Mouse (Mus musculus): Measurements from ENCODE around the gene Acsf2. TPM values are rescaled to one million over a fixed set of nuclear protein-coding genes. Genes with fewer than 3 reads are reported as not detected.
"Not testable (repeated sequence)": the region's sequence is repeated elsewhere in the genome, so short reads cannot be mapped to it uniquely, and the experiment has no call there.

Gene Acsf2
- polyA plus RNA-seq (2012; rRNA removed), result 15.2 and 15.8 TPM in 2 replicates

DNA sequence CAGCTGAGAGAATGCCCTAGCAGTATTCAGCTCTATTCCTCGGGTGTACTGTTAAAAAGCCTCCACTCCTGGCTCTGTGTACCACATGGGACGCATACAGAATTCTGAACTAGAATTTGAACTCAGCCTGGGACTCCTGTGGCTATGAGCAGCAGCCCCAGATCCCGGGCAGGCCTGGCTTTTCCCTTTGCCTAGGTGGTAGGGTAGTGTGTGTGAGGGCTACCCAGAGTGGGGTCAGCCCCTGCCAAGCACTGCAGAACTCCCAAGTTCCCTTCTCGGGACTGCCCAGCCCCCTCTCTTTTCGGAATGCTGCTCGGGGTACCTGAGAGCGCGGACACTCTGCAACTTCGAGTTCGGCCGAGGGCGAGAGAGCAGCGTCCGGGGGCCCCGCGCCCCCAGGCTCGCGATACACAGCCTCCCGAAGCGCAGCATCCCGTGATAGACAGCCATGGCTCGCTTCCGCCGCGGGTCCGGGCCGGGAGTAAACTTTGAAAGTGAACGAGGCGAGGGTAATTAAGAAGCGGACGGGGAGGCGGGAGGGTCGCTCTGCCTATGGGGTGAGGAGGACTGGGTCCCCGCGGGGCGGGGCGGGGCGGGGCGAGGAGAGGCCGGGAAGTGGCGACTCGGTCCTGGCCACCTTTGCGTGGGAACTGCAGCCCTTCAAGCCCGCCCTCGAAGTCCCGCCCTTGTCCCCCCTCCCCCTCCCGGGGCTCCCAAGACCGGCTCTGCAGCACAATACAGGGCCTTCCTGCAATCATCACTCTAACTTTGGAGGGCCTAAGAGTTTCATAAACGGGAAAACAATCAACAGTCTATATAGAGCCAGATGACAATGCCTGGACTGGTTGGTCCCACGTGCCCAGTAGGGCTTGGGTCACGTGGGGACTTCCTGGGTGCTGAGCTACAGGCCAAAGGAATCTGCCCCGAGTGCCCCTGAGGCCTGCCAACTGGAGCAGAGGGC is at the start of gene Acsf2:
Acsf2 (minus strand) TSS at position 551 of the 961 bp plus-strand sequence.
- no peak within 1 kb of the TSS for H3K27ac ChIP-seq (ENCODE audit: insufficient read depth, low read length)
- H3K4me1 ChIP-seq (ENCODE audit: control insufficient read depth, insufficient read depth, low read length), result no peaks in the 10 kb centered on the region
- H3K4me3 ChIP-seq (ENCODE audit: insufficient read depth, low read length), result peak within 1 kb of the TSS; percentile 27
- TF ChIP-seq POLR2A (IDR thresholded peaks at IDR 0.05; ENCODE audit: extremely low read depth, insufficient read depth, low read length) (no peak), CTCF (IDR thresholded peaks at IDR 0.05; ENCODE audit: extremely low read depth, insufficient read depth, low read length) (no peak)

DNA sequence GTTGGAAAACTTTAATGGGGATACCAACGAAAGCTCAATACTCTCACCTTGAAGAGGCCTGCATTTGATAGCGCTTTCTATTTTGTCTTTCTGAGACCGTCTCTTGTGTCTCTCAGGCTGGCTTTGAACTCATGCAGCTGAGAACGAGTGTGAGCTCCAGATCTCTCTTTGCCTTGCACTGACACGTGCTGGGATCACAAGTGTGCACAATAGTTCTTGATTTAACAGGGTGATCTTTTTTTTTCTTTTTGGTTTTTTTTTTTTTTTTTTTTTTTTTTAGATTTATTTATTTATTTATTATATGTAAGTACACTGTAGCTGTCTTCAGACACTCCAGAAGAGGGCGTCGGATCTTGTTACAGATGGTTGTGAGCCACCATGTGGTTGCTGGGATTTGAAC is 49.6 kb upstream of the Acsf2 start:
- not testable (repeated sequence) for H3K27ac ChIP-seq (ENCODE audit: insufficient read depth, low read length); H3K4me3 ChIP-seq (ENCODE audit: insufficient read depth, low read length); H3K4me1 ChIP-seq (ENCODE audit: control insufficient read depth, insufficient read depth, low read length)

DNA sequence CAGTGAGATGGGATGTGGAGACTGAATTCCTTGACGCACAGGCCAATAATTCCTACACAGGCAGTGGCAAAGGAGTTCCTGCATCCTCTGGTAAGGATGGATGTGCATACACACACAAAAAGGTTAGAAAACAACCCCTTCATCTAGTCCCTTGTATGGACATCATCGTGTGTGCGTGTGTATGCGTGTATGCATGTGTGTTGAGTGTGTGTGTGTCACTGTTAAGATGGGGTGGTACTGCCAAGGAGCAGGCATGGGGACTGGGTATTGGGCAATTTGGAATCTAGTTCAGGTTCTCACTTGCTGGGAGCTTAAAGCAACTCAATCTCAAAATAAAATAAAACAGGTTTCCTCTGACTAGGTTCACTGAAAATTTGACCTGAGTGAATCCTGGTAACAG is 44.8 kb upstream of the Acsf2 start:
- Histone ChIP-seq H3K4me1 (ENCODE audit: control insufficient read depth, insufficient read depth, low read length) (no peaks in the 10 kb centered on the region), H3K27ac (ENCODE audit: insufficient read depth, low read length) (no peak overlapping the region), H3K4me3 (ENCODE audit: insufficient read depth, low read length) (no peak overlapping the region)
- TF ChIP-seq POLR2A (IDR thresholded peaks at IDR 0.05; ENCODE audit: extremely low read depth, insufficient read depth, low read length) (no peak), CTCF (IDR thresholded peaks at IDR 0.05; ENCODE audit: extremely low read depth, insufficient read depth, low read length) (no peak)

DNA sequence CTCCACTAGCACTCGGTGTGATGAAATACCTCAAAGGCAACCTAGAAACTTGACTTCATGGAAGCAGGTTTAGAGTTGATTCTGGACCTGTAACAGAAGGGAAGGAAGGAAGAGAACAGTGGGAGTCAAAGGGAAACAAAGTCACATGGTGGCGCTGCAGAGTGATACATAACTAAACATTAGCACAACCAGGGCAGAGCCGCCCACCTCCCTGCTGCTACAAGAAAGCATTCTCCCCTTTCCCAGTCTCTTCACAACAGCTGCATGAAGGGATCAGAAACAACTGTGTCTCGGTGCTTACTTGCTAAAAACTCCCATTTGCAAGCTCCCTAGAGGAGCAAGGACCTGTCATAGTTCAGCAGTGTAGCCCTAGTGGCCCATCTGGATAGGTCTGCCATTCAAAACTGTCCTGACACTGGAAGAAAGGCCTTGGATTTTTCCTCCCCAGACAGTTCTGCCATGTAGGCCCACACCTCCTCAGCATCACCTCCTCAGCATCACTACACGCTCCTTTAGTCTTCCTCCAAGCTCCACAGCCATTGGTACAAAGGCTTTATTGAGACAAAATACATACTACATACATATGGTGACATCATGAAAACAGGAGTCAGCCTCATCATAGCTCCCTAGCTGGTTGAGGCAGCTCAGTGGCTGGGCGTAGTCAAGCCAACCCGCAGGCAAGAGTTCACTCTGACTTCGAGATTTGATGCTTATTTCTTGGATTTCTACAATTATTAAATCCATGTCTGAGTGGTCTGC is 43.0 kb upstream of the Acsf2 start:
- Histone ChIP-seq H3K4me1 (ENCODE audit: control insufficient read depth, insufficient read depth, low read length) (no peaks in the 10 kb centered on the region), H3K27ac (ENCODE audit: insufficient read depth, low read length) (no peak overlapping the region), H3K4me3 (ENCODE audit: insufficient read depth, low read length) (no peak overlapping the region)
- TF ChIP-seq CTCF (IDR thresholded peaks at IDR 0.05; ENCODE audit: extremely low read depth, insufficient read depth, low read length) (no peak), POLR2A (IDR thresholded peaks at IDR 0.05; ENCODE audit: extremely low read depth, insufficient read depth, low read length) (no peak)

DNA sequence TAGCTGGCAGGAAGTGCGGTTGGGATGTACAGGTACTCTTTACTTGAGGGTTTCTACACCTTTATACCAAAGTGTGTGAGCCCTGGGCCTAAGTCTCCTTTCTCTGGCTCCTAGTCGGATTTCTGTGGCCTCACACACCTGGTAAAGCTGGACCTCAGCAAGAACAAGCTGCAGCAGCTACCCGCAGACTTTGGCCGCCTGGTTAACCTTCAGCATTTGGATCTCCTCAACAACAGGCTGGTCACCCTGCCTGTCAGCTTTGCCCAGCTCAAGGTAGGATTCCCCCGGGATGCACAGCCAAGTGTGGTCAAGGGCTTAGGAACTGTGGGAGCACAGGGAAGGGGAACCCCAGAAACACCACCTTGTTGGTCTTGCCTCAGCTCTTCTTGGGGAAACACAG is 32.8 kb upstream of the Acsf2 start:
- TF ChIP-seq POLR2A (IDR thresholded peaks at IDR 0.05; ENCODE audit: extremely low read depth, insufficient read depth, low read length), result no peak
- TF ChIP-seq CTCF (IDR thresholded peaks at IDR 0.05; ENCODE audit: extremely low read depth, insufficient read depth, low read length), result no peak
- peaks cover 2% of the 10 kb centered on the region; the same call in 1 of the 2 replicates for H3K4me1 ChIP-seq (ENCODE audit: control insufficient read depth, insufficient read depth, low read length)
- H3K27ac ChIP-seq (ENCODE audit: insufficient read depth, low read length), result no peak overlapping the region
- H3K4me3 ChIP-seq (ENCODE audit: insufficient read depth, low read length), result no peak overlapping the region

DNA sequence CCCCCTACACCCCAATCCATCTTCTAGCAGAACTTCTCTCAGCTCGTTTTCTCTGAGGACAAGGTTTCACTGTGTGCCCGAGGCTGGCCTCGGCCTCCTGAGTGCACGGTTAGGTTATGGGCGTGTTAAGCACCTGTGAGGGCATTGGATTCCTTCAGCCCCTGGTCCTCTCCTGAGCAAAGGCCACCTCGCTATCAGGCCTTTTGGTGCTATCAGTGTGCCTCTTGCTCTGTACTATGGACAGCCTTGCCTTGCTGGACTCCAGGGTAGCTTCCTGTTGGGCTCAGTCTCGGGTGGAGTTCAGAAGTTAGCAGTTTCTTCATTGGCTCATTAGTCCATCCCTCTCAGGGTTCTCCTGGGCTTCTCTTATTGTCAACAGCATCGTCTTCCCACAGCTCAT is 31.3 kb upstream of the Acsf2 start:
- Histone ChIP-seq H3K4me3 (ENCODE audit: insufficient read depth, low read length) (no peak overlapping the region), H3K4me1 (ENCODE audit: control insufficient read depth, insufficient read depth, low read length) (peaks cover 2% of the 10 kb centered on the region; the same call in 1 of the 2 replicates), H3K27ac (ENCODE audit: insufficient read depth, low read length) (no peak overlapping the region)
- TF ChIP-seq POLR2A (IDR thresholded peaks at IDR 0.05; ENCODE audit: extremely low read depth, insufficient read depth, low read length), result no peak

DNA sequence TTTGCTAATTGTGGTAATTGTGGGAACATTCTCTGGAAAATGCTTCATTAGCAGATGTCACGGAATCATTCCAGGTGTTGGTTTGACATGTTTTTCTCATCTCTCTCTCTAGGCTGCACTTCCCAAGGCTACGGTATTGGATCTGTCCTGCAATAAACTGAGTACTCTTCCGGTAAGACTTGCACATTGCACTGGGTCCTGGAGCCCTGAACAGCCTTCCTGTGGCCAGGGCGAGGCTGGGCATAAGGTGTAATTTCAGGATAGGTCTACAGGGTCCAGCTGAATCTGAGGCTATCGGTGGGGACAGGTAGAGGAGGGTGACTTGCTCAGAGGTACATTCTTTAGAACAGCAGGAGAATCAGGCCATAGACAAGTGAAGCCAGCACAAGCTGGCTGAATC is 30.3 kb upstream of the Acsf2 start:
- TF ChIP-seq CTCF (IDR thresholded peaks at IDR 0.05; ENCODE audit: extremely low read depth, insufficient read depth, low read length) (no peak), POLR2A (IDR thresholded peaks at IDR 0.05; ENCODE audit: extremely low read depth, insufficient read depth, low read length) (no peak)
- H3K4me1 ChIP-seq (ENCODE audit: control insufficient read depth, insufficient read depth, low read length), result peaks cover 2% of the 10 kb centered on the region; the same call in 1 of the 2 replicates
- H3K4me3 ChIP-seq (ENCODE audit: insufficient read depth, low read length), result no peak overlapping the region
- H3K27ac ChIP-seq (ENCODE audit: insufficient read depth, low read length), result no peak overlapping the region

DNA sequence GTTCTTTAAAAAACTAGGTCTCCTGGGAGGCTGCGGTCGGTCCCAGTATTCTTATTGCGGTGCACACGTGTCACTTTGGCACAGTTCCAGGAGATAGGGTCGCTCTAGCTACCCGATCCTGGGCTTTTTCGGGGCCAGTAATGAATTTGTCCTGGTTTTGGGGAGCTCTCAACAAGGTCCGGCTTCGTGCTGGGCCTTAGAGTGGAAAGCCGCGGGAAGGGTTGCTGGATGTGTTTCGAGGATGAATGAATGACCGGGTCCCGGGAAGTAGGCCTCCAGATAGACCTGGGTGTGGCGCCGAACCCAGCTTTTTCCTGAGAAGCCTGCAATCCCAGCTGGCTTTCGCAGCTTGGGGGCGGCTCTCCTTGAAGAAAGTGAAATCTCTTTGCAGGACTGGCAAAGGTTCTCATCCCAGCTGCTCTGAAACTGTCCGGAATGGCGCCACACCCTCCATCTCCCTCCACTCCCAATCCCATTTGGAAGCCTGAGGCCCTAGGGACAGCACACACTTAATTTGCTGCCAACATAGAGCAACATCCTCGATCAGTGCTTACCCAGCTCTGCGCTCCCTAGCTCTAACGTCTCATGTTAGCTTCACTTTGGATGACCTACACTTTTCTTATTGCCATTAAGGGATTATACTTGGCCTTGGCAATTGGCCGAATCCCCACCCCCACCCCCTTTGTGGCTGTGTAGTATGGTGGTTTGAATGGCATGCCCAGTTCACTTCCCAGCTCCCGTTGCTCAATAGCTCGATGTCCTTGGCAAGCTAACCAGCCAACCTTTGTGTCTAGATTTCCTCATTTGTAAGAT is 28.7 kb upstream of the Acsf2 start:
- Histone ChIP-seq H3K4me1 (ENCODE audit: control insufficient read depth, insufficient read depth, low read length) (peaks cover 2% of the 10 kb centered on the region; the same call in 1 of the 2 replicates), H3K4me3 (ENCODE audit: insufficient read depth, low read length) (peak overlapping the region; percentile 91), H3K27ac (ENCODE audit: insufficient read depth, low read length) (no peak overlapping the region)
- TF ChIP-seq CTCF (IDR thresholded peaks at IDR 0.05; ENCODE audit: extremely low read depth, insufficient read depth, low read length) (no peak), POLR2A (IDR thresholded peaks at IDR 0.05; ENCODE audit: extremely low read depth, insufficient read depth, low read length) (no peak)

DNA sequence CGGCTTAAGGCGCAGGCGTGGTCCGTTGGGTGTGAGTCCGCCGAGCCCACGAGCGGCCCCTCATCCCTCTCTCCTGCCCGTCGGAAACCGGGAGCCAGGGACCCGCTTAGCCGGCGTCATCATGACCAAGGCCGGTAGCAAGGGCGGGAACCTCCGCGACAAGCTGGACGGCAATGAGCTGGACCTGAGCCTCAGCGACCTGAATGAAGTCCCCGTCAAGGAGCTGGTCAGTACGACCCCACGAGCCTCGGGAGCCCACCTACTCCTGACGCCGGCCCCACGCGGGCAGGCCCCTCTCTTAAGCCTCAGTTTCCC is 28.2 kb upstream of the Acsf2 start:
- peak overlapping the region; percentile 91 for H3K4me3 ChIP-seq (ENCODE audit: insufficient read depth, low read length)
- TF ChIP-seq POLR2A (IDR thresholded peaks at IDR 0.05; ENCODE audit: extremely low read depth, insufficient read depth, low read length) (no peak), CTCF (IDR thresholded peaks at IDR 0.05; ENCODE audit: extremely low read depth, insufficient read depth, low read length) (no peak)
- peaks cover 2% of the 10 kb centered on the region; the same call in 1 of the 2 replicates for H3K4me1 ChIP-seq (ENCODE audit: control insufficient read depth, insufficient read depth, low read length)
- H3K27ac ChIP-seq (ENCODE audit: insufficient read depth, low read length), result peak overlapping the region; percentile 36; the same call in 1 of the 2 replicates

Data from cortical plate, adult 2 months (tissue).